Mouse (Mus musculus) embryonic fibroblast, embryonic 13.5 days (primary cell): ENCODE measurements around the gene Cdc42.

Source experiments
- CTCF ChIP-seq: IDR thresholded peaks from 2 replicates; pipeline ENCODE4 v1.5.1; 2011; ENCODE audit warnings: mild to moderate bottlenecking, control low read depth, low read length, moderate library complexity, borderline replicate concordance; ENCODE audit not compliant: insufficient read depth
- POLR2A ChIP-seq: IDR thresholded peaks from 2 replicates; pipeline ENCODE4 v1.6.1; 2011; ENCODE audit warnings: low read depth, mild to moderate bottlenecking, control low read depth, low read length, moderate library complexity

DNA sequence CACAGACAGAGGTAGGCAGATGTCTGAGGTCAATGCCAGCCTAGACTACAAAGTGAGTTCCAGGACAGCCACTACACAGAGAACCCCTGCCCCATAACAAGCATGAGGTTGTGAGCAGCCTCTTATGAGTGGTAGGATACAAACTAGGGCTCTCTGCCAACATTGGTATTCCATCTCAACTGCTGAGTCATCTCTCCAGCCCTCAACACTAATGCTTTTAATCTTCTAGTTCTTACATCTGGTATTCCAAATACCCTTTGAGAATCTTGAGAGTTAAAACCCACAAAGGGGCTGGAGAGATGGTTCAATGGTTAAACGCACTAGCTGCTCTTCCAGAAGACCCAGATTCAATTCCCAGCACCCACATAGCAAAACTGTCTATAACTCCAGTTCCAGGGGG lies 18.1 kb downstream of the Cdc42 start:
- no peak for TF ChIP-seq POLR2A
- no peak for TF ChIP-seq CTCF
